Mouse (Mus musculus): ENCODE results near the gene Gm10961. TPM values are rescaled to one million over a fixed set of nuclear protein-coding genes. Genes with fewer than 3 reads are reported as not detected.

Gm10961 gene
- polyA plus RNA-seq, 1 experiment from 2014 or later: not detected

DNA sequence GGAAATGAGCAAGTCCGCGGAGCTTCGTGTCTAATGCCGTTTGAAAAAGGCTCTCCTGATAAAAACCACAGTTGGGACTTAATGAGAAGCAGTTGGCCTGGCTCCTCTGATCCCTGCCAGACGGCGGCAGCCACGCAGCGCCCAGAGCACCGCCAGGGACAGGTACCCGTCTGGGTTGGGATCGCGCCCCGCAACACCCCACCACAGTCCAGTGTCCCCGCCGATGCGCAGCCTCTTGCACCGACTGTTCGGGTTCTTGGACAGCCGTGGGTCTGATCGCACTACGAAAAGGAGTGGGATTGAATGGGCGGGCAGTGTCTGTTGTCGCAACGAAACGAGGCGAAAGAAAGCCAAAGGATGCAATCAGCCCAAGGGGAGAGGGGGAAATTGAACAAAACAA, 34.6 kb upstream of the Gm10961 start:
- H3K36me3 ChIP-seq: no peaks in the 10 kb centered on the region
- H3K4me3 ChIP-seq: peak overlapping the region; percentile 52
- WGBS: 1% methylated on average over 26 of the region's 26 CpGs
- H3K9me3 ChIP-seq: no peaks in the 10 kb centered on the region
- no peak for ATAC-seq (ENCODE audit: insufficient number of reproducible peaks, low FRiP score, low TSS enrichment, low read depth)
- H3K27ac ChIP-seq: no peak overlapping the region
- H3K27me3 ChIP-seq: peaks cover 83% of the 10 kb centered on the region
- H3K4me2 ChIP-seq: peak overlapping the region; percentile 88
- H3K4me1 ChIP-seq: peaks cover 42% of the 10 kb centered on the region
- 0 out of 2 replicates have a peak overlapping the region, but pooled peaks have one; percentile 23 for H3K9ac ChIP-seq

DNA sequence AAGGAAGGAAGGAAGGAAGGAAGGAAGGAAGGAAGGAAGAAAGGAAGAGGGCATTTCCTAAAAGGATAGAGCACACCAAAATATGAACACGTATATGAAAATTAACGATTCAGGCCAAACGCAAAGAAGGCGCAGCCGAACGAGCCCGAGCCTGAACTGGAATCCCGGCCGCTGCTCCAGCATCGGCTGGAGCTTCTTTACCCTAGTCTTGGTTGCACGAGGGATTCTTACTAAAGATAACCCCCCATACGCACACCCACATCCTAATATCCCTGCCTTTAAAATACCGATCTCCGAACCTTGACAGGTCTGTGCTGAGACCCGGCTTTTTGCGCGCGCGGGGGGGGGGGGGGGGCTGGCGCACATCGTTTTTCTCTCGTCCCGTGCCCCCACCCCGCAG, 34.0 kb upstream of the Gm10961 start:
- WGBS: 7% methylated on average over 23 of the region's 24 CpGs
- Histone ChIP-seq H3K36me3 (no peaks in the 10 kb centered on the region), H3K4me1 (peaks cover 42% of the 10 kb centered on the region), H3K27me3 (peaks cover 81% of the 10 kb centered on the region), H3K4me3 (peak overlapping the region; percentile 52; the same call in 1 of the 2 replicates), H3K9me3 (no peaks in the 10 kb centered on the region), H3K27ac (no peak overlapping the region), H3K4me2 (no peak overlapping the region), H3K9ac (no peak overlapping the region)
- no peak for ATAC-seq (ENCODE audit: insufficient number of reproducible peaks, low FRiP score, low TSS enrichment, low read depth)

DNA sequence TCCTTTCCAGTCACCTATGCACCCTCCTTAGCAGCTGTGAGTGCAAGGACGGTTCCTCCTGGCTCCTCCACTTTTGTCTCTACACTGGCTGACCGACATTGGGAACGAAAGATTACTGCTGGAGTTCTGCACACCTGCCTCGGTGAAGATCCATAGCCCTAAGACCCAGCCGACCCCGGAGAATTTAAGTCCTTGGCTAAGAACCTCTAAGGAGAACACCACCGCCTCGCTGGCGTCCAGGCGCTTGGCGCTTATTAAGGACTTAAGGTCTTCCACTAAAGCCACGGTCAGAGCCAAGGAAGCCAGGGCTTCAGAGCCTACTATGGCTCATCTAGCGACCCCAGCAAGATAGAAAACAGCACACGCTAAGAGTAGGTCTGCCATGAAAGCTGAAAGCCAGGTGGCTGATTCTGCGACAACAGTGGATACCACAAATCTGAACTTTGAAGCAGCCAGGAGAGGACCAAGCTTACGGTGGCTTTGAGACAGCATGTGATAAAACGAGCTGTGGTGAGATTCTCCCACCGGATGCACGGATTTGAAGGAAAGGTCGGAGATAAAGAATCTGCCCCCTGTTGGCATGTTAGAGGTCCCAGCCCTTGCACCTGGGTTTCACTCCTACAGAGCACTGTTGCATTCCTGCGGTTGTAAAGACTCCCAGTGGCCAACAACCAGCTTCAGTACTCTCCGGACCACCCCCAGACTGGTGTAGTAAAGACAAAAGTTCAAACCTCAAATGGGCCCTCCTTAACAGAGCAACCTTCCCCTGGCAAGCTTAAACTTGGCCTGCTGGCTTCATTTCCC, 33.3 kb upstream of the Gm10961 start:
- WGBS: 22% methylated on average over 22 of the region's 22 CpGs
- ATAC-seq (ENCODE audit: insufficient number of reproducible peaks, low FRiP score, low TSS enrichment, low read depth): no peak
- Histone ChIP-seq H3K27me3 (peaks cover 77% of the 10 kb centered on the region), H3K9ac (no peak overlapping the region), H3K4me2 (no peak overlapping the region), H3K4me1 (peaks cover 42% of the 10 kb centered on the region), H3K4me3 (peak overlapping the region; percentile 52; the same call in 1 of the 2 replicates), H3K36me3 (no peaks in the 10 kb centered on the region), H3K9me3 (no peaks in the 10 kb centered on the region), H3K27ac (no peak overlapping the region)

DNA sequence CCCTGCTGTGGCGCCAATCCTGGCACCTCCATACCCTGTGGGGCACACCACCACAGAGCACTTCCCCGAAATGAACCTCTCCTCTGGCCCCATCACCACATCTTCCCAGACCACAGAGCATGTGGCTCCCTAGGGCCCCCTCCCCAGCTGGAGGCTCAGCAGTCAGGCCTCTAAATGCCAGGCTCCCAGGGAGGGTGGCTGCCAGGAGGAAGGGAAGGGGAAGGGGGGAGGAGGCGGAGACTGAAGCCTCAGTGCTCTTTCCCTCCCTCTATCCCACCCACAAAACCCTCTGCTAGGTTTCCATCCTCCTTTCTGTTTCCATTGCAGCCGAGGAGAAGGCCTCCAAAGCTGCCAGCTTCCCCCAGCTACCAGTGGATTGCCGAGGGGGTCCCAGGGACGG, 31.0 kb upstream of the Gm10961 start:
- ATAC-seq (ENCODE audit: insufficient number of reproducible peaks, low FRiP score, low TSS enrichment, low read depth): no peak
- peaks cover 53% of the 10 kb centered on the region for H3K27me3 ChIP-seq
- H3K4me3 ChIP-seq: no peak overlapping the region
- H3K27ac ChIP-seq: no peak overlapping the region
- H3K4me2 ChIP-seq: no peak overlapping the region
- H3K9me3 ChIP-seq: no peaks in the 10 kb centered on the region
- WGBS: 44% methylated on average over 6 of the region's 6 CpGs
- H3K4me1 ChIP-seq: peaks cover 35% of the 10 kb centered on the region
- H3K36me3 ChIP-seq: no peaks in the 10 kb centered on the region
- H3K9ac ChIP-seq: no peak overlapping the region

DNA sequence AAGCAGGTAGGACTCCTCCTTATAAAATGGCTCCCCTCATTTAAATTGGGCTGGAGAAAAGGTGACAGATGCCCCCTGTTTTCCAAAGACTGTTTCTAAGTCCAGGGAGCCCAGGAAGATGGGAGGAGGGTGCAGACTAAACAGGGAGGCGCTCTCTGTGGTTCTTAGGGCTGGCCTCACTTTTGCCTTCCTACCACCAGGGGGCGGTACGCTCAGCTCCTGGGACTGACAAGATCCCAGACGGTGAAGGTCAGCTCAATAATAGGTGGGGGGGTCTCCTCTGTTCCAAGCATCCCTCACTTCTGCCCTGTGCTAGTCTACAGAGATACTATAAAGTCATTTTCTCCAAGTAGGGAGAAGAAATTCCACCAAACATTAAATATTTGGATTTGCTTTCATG, 25.8 kb upstream of the Gm10961 start:
- Histone ChIP-seq H3K9me3 (no peaks in the 10 kb centered on the region), H3K27ac (no peak overlapping the region), H3K4me2 (no peak overlapping the region), H3K4me3 (no peak overlapping the region), H3K9ac (no peak overlapping the region), H3K4me1 (peaks cover 1% of the 10 kb centered on the region; the same call in 1 of the 2 replicates), H3K36me3 (no peaks in the 10 kb centered on the region), H3K27me3 (peaks cover 7% of the 10 kb centered on the region)
- ATAC-seq (ENCODE audit: insufficient number of reproducible peaks, low FRiP score, low TSS enrichment, low read depth): no peak
- 12% methylated on average over 4 of the region's 4 CpGs for WGBS

DNA sequence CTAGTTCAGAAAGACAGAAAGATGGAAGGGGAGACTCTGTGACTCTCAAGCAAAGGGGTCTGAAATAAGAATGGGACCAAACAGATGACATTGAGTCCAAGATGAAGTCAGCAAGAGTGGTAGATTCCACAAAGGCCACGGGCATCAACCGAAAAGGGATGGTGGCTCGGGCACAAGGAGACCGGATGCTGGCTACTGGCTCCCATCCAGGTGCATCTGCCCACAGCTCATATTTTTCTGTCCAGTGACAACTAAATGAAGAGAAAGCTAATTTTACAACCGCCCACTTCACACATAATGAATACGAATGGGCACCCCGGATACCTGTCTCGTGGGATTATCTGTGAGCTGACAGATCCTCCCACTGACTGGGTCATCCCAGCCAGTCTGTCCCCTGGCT, 23.9 kb upstream of the Gm10961 start:
- Histone ChIP-seq H3K27ac (no peak overlapping the region), H3K36me3 (peaks cover 14% of the 10 kb centered on the region), H3K9me3 (no peaks in the 10 kb centered on the region), H3K4me3 (no peak overlapping the region), H3K27me3 (no peaks in the 10 kb centered on the region), H3K4me2 (no peak overlapping the region), H3K9ac (no peak overlapping the region), H3K4me1 (no peaks in the 10 kb centered on the region)
- WGBS: 51% methylated on average over 8 of the region's 8 CpGs
- no peak for ATAC-seq (ENCODE audit: insufficient number of reproducible peaks, low FRiP score, low TSS enrichment, low read depth)

DNA sequence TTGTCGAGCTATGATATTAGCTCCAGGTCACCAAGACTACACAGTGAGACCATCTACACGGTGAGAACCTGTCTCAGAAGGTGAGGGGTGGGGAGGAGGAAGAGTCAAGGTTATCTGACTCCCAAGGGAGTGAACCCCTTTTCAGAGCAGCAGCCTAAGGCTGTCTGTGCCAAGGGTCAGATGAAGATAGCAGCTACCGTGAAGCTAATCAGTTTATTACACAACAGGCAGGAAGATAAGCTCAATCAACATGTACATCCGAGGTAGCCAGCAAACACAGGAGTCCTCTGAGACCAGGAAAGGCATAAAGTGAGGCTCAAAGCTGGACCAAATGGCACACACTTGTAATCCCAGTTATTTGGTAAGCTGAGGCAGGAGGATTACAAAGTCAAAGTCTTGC, 22.3 kb upstream of the Gm10961 start:
- Histone ChIP-seq H3K27me3 (no peaks in the 10 kb centered on the region), H3K27ac (no peak overlapping the region), H3K4me2 (no peak overlapping the region), H3K4me3 (no peak overlapping the region), H3K9me3 (no peaks in the 10 kb centered on the region), H3K9ac (no peak overlapping the region), H3K36me3 (peaks cover 30% of the 10 kb centered on the region), H3K4me1 (no peaks in the 10 kb centered on the region)
- 60% methylated on average over 4 of the region's 4 CpGs for WGBS
- ATAC-seq (ENCODE audit: insufficient number of reproducible peaks, low FRiP score, low TSS enrichment, low read depth): no peak

DNA sequence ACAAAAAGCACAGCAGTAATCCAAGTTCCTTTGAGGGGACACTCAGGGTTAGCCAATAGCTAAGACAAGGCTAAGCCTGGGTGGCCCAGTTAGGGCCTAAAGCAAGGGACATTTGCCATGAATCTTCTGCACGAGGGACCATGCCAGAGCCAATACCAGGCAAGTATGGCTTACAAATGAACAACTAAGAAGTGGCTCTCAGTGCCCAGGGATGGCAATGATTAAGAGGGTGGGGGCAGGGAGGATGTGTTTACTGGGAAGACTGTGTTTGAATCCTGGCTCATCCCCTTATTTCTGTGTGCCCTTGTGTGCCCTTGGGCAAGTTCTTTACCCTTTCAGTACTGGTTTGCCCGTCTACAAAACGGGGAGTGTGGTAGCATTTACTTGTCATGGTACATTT, 21.7 kb upstream of the Gm10961 start:
- H3K27me3 ChIP-seq: no peaks in the 10 kb centered on the region
- no peaks in the 10 kb centered on the region for H3K4me1 ChIP-seq
- ATAC-seq (ENCODE audit: insufficient number of reproducible peaks, low FRiP score, low TSS enrichment, low read depth): no peak
- WGBS: 48% methylated on average over 3 of the region's 3 CpGs
- H3K4me2 ChIP-seq: no peak overlapping the region
- H3K9me3 ChIP-seq: no peaks in the 10 kb centered on the region
- H3K9ac ChIP-seq: no peak overlapping the region
- H3K27ac ChIP-seq: no peak overlapping the region
- H3K4me3 ChIP-seq: no peak overlapping the region
- peaks cover 35% of the 10 kb centered on the region for H3K36me3 ChIP-seq

DNA sequence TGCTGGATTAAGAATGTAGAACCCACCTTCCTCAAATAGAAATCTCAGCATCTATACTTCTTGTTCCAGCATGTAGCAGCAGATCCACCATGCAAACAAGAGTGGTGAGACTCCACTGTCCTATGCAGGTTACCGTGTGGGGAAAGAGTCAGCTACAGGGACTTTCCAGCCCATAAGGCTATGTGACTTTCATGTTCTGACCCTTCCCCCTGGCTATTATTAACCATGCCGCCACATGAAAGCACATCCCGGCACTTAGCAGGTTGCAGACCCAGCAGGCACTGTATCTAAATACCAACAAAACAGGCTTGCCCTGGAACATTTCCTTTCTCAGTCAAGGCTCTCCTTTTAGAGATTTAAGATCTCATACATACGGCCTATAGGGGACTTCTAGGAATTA, 19.7 kb upstream of the Gm10961 start:
- ATAC-seq (ENCODE audit: insufficient number of reproducible peaks, low FRiP score, low TSS enrichment, low read depth): no peak
- peaks cover 55% of the 10 kb centered on the region for H3K36me3 ChIP-seq
- WGBS: 37% methylated on average over 4 of the region's 4 CpGs

DNA sequence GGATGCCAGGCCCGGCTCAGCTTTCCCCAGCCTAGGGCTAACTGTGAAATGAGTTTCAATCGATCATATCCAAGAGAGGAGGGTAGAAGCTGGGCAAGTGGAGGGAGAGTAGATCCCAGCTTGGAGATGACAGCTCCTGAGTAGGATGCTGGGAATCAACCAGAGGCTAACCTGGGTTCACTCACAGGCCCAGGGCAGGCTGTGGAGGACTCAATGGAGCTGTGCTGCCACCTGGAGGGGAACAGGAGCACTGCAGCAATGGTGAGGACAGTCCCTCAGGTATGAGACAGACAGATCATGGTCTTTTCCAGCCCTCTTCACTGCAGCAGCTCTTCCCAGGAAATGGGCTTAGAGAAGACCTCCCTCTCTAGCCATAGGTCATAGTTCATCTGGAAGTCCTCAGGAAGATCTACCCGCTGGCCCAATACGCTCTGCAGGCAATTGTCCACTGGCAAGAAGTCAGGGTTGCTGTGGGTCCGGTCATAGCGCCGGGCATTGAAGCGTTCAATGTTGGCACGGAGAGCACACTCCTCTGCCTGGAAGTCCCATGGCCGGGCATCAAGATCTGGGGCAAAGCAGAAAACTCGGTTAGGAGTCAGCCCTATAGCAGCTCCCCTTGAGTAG, 18.1 kb upstream of the Gm10961 start:
- Histone ChIP-seq H3K4me3 (no peak overlapping the region), H3K36me3 (peaks cover 72% of the 10 kb centered on the region), H3K9ac (no peak overlapping the region), H3K27me3 (no peaks in the 10 kb centered on the region), H3K27ac (no peak overlapping the region), H3K4me2 (no peak overlapping the region), H3K9me3 (no peaks in the 10 kb centered on the region), H3K4me1 (no peaks in the 10 kb centered on the region)
- WGBS: 89% methylated on average over 11 of the region's 11 CpGs
- ATAC-seq (ENCODE audit: insufficient number of reproducible peaks, low FRiP score, low TSS enrichment, low read depth): no peak

More for the DNA sequence above, 19.7 kb upstream of the Gm10961 start:
- no peak overlapping the region for H3K9ac ChIP-seq
- H3K9me3 ChIP-seq: no peaks in the 10 kb centered on the region
- no peak overlapping the region for H3K4me2 ChIP-seq
- no peaks in the 10 kb centered on the region for H3K4me1 ChIP-seq
- H3K4me3 ChIP-seq: no peak overlapping the region
- H3K27ac ChIP-seq: no peak overlapping the region
- H3K27me3 ChIP-seq: no peaks in the 10 kb centered on the region

DNA sequence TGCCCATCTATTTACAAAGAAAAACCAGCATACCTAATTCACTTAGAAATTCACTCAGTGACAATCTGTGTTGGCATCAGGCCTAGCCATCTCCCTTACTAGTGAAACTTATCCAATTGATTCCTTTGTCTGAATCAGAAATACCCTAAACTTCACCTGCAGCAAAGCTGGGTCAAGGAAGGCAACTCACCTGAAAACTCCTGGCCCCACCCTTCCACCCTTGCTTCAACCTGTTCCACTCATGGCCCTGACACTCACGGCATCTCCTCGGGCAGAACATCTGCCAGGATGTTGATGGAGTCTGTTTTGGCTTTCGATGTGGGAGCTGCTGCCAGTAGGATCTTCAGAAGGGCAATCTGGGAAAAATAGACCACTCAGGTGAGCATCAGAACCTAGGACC, 13.3 kb upstream of the Gm10961 start:
- WGBS: 83% methylated on average over 3 of the region's 3 CpGs
- no peaks in the 10 kb centered on the region for H3K9me3 ChIP-seq
- no peak for ATAC-seq (ENCODE audit: insufficient number of reproducible peaks, low FRiP score, low TSS enrichment, low read depth)
- no peaks in the 10 kb centered on the region for H3K4me1 ChIP-seq
- H3K27ac ChIP-seq: no peak overlapping the region
- no peak overlapping the region for H3K9ac ChIP-seq
- H3K4me3 ChIP-seq: no peak overlapping the region
- H3K27me3 ChIP-seq: no peaks in the 10 kb centered on the region
- peaks cover 95% of the 10 kb centered on the region for H3K36me3 ChIP-seq
- H3K4me2 ChIP-seq: no peak overlapping the region

DNA sequence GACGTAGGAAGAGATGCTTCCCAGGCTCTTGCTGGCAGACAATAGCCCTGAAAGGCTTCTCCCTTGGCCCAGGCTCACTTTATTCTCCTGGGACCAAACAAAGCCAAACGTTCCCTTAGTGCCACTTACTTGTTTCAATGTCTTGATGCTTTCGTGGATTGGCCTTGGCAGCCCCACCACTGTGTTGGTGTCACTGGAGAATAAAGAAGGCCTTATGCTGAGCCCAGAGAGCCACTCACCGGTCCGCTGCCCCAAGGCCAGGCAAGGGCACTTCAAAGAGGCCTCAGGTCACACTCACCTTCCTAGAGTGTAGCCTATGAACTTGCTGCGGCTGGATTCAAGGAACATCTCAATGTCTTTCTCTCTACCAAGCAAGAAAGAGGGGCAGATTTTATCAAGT, 11.2 kb upstream of the Gm10961 start:
- Histone ChIP-seq H3K36me3 (peaks cover 94% of the 10 kb centered on the region), H3K4me3 (no peak overlapping the region), H3K4me2 (no peak overlapping the region), H3K9me3 (no peaks in the 10 kb centered on the region), H3K27ac (no peak overlapping the region), H3K4me1 (no peaks in the 10 kb centered on the region), H3K9ac (no peak overlapping the region), H3K27me3 (no peaks in the 10 kb centered on the region)
- WGBS: 89% methylated on average over 6 of the region's 6 CpGs
- ATAC-seq (ENCODE audit: insufficient number of reproducible peaks, low FRiP score, low TSS enrichment, low read depth): no peak

All from limb, embryonic 15.5 days (tissue).